Mouse (Mus musculus) stomach, adult 2 months (tissue): ENCODE results near the gene Evc2. TPM values are rescaled to one million over a fixed set of nuclear protein-coding genes. Genes with fewer than 3 reads are reported as not detected.

Experiments used
- polyA plus RNA-seq: library from polyadenylated mRNA; depleted of rRNA; stranded (reverse); fragments of >200 nt; gene quantifications from 2 replicates; pipeline ENCODE4 v1.2.3, GENCODE M21; 2012; rRNA removed

Evc2 gene
- 4.0 and 5.7 TPM in 2 replicates for polyA plus RNA-seq

DNA sequence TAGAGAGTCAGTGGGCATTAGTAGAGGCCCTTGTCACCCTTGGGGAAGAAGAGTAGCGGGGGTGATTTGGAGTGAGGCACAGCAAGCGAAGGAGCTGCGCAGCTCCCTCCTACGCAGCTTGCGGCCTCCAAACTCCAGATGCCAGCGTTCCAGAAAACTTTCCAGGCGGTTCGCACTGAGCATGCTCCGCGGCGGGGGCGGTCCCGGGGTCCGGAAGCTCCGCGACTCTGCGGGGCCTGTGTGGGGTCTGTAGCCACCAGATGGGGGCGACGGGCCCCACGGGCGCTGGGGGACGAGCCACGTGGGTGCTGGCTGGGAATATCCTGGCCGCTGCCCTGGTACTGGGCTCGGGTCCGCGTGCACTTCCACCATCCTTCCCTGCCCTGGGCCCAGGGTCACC is at the start of gene Evc2:
Gene Evc2 (plus strand): TSS at position 212 of the 400 bp plus-strand sequence.

DNA sequence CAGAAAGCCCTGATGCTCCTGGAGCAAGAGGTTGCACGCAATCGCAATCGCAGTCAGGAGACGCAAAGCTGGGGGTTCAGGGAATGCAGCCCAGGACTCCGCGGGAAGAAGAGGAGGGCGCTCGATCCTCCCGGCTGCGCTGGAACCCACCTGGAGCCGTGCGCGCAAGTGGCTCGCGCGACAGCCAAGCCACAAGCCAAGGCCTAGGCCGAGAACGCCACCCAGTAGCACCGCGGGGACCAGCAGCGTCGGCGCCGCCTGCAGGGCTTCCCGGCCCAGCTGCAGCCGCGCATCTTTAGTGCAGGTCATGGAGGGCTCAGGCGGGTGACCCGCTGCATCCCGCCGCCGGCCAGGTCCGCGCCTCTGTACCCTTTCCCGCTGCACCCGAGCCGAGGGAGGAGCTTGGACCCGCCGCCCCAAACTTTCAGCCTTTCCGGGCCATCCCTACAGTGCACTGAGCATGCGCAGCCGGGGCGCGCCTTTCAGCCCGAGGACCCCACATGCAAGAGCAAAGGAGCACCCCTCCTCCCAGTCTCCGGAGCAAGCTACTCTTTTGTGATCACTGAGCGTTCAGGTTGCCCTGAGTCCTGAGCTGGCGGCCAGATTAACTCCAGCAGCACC is 1.7 kb upstream of the Evc2 start, which contains the start of gene Evc:
Gene Evc (minus strand): TSS at position 410 of the 621 bp plus-strand sequence.

Other genes with a start within 250 kb of the Evc2 start
- 0.75 and 1.6 TPM in 2 replicates for gene Crmp1, start 96.6 kb upstream of the Evc2 start, polyA plus RNA-seq
- gene Evc, start 1.6 kb upstream of the Evc2 start, polyA plus RNA-seq = 3.5 and 4.0 TPM in 2 replicates